Mouse (Mus musculus) small intestine, adult 2 months (tissue): Measurements from ENCODE around the gene Gm28308.

Source experiments
- CTCF ChIP-seq: fragments of 200-500 bp; IDR thresholded peaks from 2 replicates; pipeline ENCODE4 v1.5.1; 2012; ENCODE audit warnings: low read depth, mild to moderate bottlenecking, control low read depth, inconsistent platforms, low read length, moderate library complexity, mixed read lengths; ENCODE audit not compliant: insufficient replicate concordance, insufficient read length; ENCODE audit errors: extremely low read depth
- POLR2A ChIP-seq: fragments of 200-500 bp; IDR thresholded peaks from 2 replicates; pipeline ENCODE4 v1.6.1; 2012; ENCODE audit warnings: low read depth, mild to moderate bottlenecking, control low read depth, inconsistent platforms, low read length, moderate library complexity

DNA sequence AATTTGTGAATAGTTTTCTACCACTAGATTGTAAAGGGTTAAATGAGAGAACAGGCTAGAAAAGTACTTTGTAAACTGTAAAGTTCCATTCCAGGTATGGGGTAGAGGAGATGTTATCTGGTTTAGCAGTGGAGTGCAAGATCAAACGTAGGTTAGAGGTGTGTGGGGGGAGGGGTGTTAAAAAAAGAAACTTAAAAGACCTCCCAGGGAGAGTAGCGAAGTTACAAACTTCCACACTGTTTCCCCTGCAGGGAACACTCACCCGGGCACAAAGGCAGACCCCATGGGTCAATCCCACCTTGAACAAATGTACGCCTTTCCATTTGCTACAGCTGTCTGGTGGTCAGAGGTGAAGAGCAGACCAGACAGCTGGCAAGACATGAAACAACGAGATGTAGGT is 97.2 kb downstream of the Gm28308 start:
- TF ChIP-seq POLR2A (no peak), CTCF (no peak)
